Mouse (Mus musculus) CH12F3 (cell line): ENCODE data around the gene Clic5.

Experiments used
- in situ Hi-C: fragments of 300-500 bp; cut with MboI; formaldehyde crosslinking; loops from 2 replicates; pipeline ENCODE4 v1.14.3; 2020; ENCODE audit warnings: low sequenced_read_pairs

Clic5 gene

GRCm38 (mm10) chr17:44259245-44259644, 70.9 kb downstream of the Clic5 start:
- in situ Hi-C loops: loop anchor here (25.0 kb wide), 1 partner anchor 1003 kb away; no protein-coding TSS in a partner anchor

- in situ Hi-C loops: loop anchor here (10.0 to 25.0 kb wide), 3 partner anchors 473 to 1113 kb away; no protein-coding TSS in a partner anchor
These were observed 73.3 kb downstream of the Clic5 start for GRCm38 (mm10) chr17:44261594-44262202.

- in situ Hi-C loops: loop anchor here (25.0 kb wide), 1 partner anchor 992 kb away; no protein-coding TSS in a partner anchor
These were observed 81.7 kb downstream of the Clic5 start for GRCm38 (mm10) chr17:44270043-44270442.

GRCm38 (mm10) chr17:44271426-44271825, 83.0 kb downstream of the Clic5 start:
- in situ Hi-C loops: loop anchor here (25.0 kb wide), 1 partner anchor 991 kb away; no protein-coding TSS in a partner anchor

DNA sequence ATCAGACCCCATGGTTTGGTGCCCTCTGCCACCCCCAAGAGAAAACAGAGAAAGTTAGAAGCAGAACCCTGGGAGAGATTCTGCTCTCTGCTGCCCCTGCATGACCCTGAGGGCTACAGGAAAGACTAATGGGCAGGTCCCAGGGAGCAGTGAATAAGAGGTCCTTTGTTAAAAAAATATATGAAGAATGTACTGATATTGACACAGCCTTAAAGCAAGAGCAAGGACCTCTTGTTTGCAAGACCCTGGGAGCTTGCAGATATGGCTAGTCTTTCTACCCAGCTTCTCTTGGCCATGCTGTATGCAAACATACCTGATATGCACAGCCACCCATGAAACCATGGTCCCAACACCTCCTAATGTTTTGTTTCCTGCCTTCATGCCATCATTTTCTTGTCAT, 86.4 kb downstream of the Clic5 start:
- in situ Hi-C loops: loop anchor here (25.0 kb wide), 1 partner anchor 987 kb away; no protein-coding TSS in a partner anchor

GRCm38 (mm10) chr17:44288320-44288719, 99.9 kb downstream of the Clic5 start:
- in situ Hi-C loops: no loop called here

GRCm38 (mm10) chr17:44297221-44297620, 108.8 kb downstream of the Clic5 start:
- in situ Hi-C loops: no loop called here

DNA sequence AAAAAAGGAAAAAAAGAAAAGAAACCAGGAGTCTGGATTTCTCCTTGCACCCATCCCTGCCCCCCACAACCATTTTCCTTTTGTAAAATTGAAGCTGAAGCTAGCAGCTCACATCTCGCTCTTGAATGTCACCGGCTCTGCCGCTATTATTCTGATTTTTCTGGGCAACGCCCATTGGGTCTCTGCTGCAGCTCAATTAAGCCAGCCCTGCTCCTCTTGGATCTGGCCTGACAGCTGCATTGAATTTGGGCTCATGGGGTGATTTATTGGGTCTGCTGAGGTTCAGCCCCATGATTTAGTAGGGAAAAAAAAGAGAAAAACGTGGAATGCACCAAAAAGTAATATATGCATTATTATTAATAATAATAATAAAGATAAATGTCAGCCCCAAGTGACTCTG, 111.9 kb downstream of the Clic5 start:
- in situ Hi-C loops: no loop called here

DNA sequence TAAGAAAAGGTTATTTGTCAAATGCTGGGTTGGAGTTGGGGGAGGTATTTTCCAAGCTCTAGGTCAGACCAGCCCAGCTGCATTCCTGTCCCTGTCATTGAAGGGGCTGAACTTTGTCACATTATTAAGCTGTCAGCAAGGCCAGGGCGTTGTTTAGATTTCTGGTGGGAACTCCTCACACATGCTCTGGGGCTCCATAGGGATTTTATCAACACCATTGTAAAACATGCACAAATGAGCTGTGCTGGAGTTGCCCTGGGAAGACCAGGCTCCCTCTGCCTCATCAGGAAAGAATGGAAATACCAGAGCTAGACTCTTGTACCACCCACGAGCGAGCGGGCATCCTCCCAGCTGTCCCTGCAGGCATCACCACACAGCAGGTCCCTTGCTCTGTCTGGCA, 112.3 kb downstream of the Clic5 start:
- in situ Hi-C loops: no loop called here

DNA sequence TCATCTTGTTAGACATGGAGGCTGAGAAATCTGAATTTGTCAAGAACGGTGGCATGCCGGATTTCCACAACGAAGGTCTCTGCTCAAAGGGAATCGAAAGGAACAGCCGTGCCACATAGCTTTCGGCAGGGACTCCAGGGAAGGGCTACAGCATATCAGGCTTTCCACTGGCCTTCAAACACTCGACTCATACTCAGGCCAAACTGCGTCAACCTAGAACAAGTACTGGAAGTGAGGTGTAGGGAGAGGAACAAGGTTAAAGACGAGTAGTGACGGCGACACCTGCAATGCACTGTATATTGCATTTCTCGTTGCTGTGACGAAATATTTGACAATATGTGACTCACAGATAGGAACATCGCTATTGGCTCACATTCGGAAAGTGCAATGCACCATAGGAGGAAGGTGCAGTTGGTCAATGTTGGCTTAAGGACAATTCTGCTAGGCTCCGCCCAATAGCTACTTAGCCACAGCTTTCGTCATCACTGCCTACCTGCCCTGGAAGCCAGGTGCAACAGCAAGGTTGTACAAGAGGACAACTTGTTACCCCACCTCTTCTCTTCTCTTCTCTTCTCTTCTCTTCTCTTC, 112.9 kb downstream of the Clic5 start:
- in situ Hi-C loops: no loop called here

GRCm38 (mm10) chr17:44304076-44304475, 115.7 kb downstream of the Clic5 start:
- in situ Hi-C loops: no loop called here

DNA sequence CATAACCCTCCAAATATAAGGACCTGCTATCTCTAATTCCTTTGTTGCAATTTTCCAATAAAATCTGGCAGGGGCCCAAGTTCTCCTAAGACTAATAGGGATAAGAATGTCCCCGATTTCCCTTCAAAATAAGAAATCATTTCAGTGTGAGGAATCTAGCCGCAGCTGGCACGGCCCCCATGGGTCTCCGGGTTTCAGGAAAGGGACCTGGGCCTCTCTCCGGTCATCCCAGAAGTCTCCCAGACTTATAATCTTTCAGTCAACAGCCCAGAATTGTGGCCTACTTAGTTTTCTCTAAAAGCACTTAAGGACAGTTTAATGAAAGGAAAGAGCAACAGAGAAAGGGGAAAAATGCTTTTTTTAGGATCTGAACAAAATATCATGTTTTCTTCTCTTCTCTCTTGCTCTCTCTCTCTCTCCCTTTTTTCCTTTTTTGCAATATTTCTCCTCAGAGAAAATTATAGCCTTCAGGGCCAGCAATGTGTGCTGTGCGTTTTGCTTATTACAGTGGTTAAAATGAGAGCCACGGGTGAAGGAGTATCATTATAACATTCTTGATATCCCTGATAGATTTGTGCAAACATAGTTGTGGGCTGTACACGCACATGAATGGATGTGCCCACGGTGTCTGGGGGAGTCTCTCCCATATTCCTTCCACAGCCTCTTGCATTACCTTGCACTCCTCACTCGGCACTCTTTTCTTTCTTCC, 121.7 kb downstream of the Clic5 start:
- in situ Hi-C loops: no loop called here

GRCm38 (mm10) chr17:44325314-44325713, 136.9 kb downstream of the Clic5 start:
- in situ Hi-C loops: no loop called here

GRCm38 (mm10) chr17:44327279-44328146, 139.1 kb downstream of the Clic5 start:
- in situ Hi-C loops: no loop called here

DNA sequence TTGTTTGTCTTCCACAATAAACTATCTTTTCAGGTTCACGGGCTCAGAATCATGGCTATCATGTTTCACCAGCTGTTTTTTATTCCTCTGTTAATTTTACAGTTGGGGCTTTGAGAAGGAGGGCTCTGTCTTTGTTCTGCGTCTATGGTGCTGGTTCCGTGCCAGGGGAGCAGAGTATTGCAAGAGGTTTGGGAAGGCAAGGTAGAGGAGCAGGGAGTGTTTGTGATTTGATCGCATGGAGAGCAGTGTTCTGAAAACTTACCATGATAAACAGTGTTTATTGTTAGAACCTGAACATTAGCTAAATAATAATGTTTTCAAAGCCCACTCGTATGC, 139.7 kb downstream of the Clic5 start:
- in situ Hi-C loops: no loop called here
